Mouse (Mus musculus) heart, adult 9 months (tissue): Measurements from ENCODE around the gene Mmp2.
"Not testable (repeated sequence)": the region's sequence is repeated elsewhere in the genome, so short reads cannot be mapped to it uniquely, and the experiment has no call there.

ENCODE experiments used
- DNase-seq, 2 experiments: peaks; one replicate each; pipeline ENCODE4 v3.0.0; 2022; ENCODE audit warnings: low spot score in 2 of 2

Gene Mmp2

DNA sequence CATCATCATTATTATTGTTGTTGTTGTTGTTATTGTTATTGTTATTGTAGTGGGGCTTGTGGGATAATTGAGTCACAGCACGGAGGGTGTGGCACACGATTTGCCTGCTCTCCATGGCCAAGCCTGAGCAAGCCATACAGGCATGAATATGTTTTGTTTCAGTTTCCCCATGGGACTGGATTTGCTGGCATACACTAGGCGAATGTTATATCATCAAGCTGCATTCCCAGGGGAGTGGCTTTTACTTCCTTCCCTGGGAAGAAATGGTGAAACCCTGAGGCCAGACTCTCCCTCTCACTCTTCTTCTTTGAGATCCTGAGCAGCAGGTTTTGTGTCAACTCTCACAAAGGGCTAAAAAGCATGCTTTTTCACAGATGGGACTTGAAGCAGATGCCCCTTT, 11.5 kb downstream of the Mmp2 start:
- peak in 1 of 2 experiments; percentile 56 for DNase-seq

DNA sequence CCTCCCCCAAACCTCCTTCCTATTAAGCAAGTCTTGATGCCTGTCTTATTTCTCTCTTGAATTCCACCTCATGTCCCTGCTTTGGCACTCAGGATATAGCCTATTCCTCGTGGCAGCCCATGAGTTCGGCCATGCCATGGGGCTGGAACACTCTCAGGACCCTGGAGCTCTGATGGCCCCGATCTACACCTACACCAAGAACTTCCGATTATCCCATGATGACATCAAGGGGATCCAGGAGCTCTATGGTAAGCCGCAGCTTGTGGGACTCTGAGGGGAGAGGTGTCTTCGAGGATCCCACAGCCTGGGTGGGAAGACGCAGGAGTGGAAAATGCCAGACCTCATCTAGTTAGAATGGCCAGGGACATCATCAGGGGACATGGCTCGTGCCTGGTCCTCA, 12.1 kb downstream of the Mmp2 start:
- no peak for DNase-seq

DNA sequence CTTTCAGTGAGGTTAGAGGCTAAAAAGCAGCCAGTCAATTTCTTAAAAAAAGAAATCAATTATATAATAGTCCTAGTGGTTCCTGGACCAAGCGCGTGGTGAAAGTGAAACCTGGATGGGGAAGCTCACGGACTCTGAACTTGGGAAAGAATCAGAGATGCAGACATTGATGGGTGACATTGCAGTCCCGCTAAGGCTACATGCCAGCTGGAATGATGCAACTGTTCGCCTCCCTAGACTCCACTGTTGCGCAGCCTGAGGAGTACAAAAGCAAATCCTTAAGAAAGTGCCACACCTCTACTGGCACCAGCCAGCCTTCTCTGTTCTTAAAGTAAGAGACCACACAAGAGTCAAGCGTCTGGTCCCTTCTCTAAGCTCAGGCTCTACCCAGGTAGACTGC, 12.8 kb downstream of the Mmp2 start:
- DNase-seq: peak; percentile 70 to 72

DNA sequence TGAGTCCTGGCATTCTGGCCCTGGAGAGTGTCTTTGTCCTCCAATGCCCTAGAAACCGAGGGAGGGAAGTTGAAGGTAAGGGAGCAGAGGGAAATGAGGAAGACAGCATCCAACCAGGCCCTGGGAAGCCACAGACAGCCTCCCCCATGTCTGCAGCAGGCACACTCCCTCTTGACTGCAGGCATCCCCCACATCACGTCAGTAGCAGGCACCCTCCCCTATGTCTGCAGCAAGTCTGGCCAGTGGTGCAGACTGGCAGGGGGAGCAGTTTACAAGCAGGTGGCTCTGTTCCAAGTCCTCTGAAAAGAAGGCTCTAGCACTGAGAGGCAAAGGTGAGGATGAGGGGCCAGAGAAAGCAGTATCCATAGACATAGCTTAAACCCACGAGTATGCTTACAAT, 19.6 kb downstream of the Mmp2 start:
- DNase-seq: no peak

DNA sequence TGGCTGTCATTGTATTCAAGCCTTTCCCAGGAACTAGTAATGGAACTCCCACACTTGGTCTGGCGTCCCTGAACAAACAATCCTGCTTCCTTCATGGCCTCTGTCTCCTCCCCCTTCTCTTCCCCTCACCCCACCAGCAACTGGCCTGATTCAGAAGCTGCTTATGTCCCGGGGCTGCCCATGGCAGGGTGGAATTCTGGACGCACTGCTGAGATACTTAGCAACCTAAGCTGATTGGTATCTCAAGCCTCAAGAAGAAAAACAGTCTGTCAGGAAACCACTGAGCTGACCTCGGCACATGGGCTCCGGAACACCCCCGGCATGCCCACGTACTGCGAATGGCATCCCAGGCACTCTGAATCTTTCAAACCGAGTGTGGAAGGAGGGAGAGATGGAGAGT, 20.2 kb downstream of the Mmp2 start:
- DNase-seq: no peak

DNA sequence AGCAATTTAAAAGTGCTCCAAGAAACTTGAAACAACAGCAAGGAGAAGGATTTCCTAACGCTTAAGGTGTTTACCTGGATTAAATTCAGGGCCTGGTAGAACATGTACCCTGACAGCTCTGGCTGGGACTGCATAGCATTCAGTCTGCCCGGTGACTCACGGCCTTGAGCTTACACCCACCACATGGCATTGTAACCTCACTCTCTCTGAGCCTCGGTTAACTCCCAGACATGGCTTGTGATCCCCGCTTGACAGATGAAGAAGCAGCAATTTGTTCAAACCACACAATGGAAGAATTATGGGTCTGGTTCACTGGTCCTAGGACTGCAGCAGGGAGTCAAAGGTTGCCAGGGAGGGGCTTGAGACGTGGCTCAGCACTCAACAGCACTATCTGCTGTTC, 22.2 kb downstream of the Mmp2 start:
- DNase-seq: no peak

DNA sequence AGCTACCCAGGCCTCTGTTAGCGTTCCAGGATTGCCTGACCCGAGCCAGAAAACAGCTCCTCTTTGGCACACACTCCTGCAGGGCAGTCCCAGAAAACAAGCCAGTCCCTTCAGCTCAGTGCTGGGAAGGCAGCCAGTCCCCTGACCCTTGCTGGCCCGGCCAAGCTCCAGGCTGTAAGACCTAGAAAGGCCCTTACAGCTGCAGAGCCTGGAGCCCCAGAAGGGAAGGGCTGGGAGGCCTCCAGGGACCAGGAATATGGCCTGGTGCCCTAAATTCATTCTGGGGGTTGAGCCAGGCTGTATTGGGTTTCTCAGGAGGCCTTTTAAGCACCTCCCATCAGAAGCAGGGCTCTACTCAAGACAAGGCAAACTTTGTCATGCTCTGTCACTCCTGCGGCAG, 23.1 kb downstream of the Mmp2 start:
- DNase-seq: peak; percentile 94 to 96

DNA sequence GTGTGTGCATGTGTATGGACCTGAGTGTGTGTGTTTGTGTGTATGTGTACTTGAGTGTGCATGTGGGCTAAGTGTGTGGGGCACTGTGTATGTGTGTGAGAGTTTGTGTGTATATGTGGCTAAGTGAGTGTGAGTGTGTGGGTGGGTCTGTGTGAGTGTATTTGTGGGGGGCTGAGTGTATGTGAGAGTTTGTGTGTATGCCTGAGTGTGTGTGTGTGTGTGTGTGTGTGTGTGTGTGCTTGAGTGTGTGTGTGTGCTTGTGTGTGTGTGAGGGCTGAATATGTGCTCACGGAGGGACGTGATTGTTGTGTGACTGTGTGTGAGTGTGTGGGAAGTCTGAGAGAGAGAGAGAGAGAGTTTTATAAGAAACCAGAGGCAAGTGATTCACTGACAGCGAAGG, 24.3 kb downstream of the Mmp2 start:
- no peak for DNase-seq

DNA sequence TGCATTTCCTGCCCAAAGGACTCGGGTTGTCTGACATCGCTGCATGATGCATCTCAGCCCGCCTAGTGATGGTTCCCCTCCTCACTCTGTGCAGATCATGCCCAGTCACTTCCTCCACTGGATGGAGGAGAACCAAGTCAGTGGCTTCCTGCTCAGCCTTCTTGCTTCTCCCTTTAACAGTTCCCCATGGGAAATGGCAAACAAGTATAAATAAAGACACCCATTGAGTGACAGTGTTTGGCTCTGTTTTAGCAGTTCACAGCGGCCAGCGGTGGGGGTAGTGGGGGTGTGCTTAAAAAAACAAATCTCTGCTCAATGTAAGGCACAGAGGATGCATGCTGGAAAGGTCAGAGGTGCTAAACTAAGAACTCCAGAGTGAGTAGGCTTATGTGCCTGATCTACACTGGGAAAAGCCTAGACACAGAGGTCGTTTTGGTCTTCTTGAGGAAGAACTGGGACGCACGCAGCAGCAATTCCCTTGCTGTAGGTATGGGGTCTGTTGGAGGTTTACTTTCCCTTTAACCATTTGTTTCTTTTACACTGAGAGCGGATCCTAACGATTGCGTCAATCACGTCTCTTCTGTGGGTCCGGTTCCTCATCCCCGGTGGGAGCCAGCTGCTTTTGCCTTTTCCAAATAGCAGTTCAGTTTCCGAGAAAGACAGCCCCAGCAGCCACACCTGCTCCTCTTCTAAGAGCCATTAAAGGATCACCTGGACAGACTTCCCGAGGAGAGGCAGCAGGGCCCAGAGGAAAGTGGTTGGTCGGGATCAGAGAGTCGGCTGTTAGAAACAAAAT, 26.3 kb downstream of the Mmp2 start:
- DNase-seq: peak in 1 of 2 experiments; percentile 27

DNA sequence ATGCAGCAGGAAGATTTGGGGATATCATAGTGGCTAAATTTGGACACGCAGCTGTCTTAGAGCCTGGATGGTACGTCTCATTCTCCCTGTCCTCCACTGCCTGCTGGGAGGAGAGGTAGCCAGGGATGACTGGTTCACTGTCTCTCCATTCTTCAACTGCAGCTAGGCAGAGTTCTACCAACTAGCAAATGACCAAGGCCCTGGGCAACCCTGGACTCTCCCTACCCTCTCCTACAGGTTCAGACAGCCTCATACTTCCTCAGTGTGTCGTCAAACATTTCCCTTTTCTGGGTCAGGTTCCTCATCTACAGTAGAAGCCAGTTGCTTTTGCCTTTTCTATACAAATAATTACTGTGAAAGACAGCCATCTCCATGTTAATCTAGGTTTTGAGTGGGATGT, 27.6 kb downstream of the Mmp2 start:
- no peak for DNase-seq

DNA sequence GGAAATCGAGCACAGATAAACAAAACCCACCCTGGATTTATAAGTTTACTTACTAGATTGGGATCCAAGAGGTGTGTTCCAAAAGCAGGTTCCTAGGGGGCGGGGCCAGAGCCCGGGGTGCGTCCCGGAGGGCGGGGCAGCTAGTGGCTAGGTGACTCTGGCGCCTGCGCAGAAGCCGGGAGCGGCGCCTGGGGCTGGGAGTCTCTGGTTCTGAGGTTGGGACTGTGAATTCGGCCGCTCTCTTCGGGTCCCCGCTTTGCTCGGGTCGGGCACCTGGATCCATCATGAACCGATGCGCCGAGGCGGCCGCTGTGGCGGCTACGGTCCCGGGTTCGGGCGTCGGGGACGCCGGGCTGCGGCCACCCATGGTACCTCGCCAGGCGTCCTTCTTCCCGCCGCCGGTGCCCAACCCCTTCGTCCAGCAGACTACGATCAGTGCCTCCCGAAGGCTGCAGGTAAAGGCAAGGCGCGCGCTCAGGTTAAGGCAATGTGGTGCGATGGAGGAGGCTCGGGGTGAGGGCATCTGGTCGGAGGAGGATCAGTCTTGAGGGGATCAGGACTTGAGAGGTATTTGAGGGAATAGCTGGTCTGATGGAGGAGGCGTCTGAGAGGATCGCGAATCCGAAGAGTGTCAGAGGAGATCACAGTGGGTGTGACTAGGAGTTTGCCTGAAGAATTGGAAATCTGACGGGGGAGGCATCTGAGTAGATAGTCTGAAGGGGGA, 28.2 kb downstream of the Mmp2 start, which contains the start of gene Lpcat2:
Gene Lpcat2 (plus strand): TSS at position 169 of the 724 bp plus-strand sequence.
- peak; percentile 43 to 44 for DNase-seq

DNA sequence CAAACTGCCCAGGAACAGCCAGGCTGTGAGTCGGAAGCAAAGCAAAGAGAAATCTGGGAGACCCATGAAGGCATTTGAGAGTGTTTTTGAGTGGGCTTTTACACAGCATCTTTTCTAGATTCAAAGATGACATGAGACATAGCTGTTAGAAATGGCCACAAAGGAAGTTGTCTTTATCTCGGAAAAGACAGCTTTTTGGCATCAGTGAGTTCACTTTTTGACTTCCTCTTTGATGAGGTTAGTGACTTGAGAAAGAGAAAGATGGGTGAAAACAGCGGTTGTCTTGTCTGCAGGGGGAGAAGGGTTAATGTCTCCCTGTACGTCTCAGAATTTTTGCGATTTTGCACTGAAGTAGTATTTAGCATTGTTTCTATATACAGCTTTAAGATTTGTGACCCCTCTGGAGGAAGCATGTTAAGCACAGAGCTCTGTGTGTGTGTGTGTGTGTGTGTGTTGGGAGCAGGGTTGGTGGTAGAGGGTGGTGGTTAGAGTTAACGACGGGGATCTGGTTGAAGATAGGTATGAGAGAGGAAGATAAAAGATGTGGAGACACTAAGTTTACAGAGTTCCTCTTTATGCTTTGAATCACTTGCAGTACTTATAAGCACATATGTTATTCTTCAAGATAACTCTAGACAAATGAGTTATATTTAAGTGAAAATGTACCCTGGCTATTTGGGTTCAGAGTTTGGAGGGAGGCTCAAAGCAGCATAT, 29.3 kb downstream of the Mmp2 start:
- DNase-seq: no peak

DNA sequence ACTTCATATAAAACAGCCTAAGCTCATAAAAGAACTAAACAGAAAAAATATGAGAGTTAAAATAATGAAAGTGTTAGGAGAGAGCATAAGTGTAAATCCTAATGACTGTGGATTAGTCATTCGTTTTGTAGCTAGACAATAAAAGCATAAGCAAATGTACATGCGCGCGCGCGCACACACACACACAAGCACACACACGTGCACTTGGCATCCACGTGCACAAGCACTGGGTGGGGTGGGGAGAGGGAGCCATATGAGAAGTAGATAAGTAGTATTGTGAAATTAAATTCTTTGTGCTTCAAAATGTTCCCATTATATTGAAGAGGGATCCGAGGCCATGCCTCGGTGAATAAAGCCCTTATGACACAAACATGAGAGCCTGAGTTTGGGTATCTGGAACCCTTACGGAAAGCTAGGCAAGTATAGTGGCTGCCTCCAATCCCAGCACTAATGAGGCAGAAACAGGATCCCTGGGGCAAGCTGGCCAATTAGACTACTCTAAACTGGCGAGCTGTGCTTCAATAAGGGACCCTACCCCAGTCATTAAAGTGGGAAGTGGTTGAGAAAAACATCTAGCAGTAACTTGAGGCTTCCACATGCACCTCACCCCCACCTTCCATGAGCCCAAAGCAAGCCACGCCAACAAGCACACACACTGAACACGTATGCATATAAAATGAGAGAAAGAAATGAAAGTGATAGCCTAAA, 31.5 kb downstream of the Mmp2 start:
- no peak for DNase-seq

DNA sequence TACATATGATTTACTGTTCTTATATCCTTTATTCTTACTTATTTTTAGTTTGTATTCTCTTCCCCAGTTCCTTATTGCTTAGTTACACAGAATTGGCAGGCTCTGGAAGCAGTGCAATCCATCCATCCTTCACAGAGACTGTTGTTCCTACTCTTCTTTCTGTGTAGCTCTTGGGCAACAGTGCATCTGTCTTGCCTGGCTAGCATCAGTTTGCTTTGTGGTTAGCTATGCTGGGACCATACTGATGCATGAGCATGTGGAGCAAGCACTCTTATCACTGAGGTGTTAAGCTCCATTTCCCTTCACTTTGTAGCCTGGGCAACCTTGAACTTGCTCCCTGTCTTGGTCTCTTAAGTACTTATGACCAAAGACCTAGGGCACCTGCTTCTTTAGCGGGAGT, 34.9 kb downstream of the Mmp2 start:
- DNase-seq: no peak

DNA sequence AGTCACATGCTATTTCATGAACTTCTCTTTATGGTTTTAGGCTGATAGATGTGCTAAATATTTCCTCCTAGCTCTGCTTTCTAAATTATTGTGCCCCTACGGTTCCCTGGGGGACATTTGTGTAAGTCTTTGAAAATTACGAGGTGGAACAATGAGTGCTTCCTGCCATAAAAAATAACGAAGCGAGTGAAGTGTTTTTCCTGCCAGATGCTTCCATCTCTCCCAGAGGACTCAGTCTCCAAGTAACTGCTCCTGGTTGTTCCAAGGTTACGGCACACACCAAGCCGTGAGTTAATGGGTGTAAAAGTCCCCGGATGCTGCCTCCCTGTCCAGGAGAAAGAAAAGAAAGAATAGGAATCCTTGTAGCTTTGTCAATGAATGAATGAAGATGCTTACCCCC, 43.2 kb downstream of the Mmp2 start:
- DNase-seq: peak in 1 of 2 experiments; percentile 44

DNA sequence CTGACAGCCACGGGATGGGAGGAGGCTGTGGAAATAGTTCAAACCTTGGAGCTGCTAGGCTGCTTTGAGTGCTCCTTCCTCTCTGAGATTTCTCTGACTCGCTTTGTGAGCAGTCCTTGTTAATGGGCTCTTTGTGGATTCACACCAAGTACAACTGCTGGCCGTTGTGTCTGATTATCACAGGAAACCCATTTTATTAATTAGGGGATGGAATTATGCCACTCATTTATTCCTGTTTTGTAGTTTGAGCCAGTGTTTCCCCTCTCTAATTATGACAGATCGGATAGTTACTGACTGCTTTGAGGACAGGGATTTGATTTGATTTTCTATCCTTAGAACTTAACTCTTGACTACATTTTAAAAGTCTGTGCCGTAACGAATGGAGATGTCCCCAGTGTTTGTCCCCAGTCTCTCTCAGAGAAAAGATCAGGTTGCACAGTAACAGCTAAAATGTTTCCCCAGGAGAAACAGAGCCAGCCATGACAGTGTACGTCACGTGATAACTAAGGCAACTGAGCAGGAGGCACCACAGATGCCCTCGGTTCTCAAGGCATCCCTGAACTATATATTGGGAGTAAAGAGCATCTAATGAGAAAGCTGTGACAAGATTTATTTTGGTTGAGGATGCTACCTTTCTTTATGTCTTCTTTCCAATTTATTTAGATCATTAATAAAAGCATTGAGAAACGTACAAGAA, 45.1 kb downstream of the Mmp2 start:
- no peak for DNase-seq

DNA sequence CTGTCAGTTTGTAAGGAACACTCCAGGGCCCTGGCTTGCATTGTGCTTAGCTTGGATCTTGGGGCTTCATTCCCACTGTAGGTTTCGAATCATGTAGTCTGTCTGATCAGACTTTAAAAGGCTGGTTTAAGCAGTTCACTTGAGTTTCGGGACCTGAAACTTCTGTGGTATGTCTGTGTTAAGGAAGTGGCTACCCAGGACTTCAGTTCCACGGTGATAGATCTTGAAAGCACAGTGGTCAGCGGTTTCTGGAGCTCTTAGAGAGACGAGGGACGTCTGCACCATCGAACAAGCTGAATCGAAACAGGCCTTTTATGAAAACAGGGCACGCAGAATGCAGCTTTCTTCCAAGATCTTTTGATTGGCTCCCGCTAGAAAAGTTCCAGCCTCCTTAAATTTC, 48.7 kb downstream of the Mmp2 start:
- DNase-seq: peak in 1 of 2 experiments; percentile 55

DNA sequence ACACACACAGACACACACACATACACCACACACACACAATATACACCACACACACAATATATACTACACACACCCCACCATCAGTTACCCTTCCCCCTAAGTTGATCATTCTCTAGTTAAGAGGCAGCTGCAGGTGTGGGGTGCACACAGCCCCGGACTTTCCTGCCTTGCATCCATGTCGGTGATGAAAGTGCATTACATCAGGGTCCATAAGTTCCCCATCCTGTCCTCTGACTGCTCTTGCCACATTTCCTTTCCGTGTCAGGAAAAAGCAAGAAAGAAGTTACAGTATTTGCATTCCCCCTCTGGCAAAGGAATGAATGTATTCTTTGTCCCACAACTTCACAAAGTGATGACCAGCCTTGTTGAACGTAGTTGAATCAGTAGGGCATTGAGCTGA, 54.2 kb downstream of the Mmp2 start:
- no peak for DNase-seq

DNA sequence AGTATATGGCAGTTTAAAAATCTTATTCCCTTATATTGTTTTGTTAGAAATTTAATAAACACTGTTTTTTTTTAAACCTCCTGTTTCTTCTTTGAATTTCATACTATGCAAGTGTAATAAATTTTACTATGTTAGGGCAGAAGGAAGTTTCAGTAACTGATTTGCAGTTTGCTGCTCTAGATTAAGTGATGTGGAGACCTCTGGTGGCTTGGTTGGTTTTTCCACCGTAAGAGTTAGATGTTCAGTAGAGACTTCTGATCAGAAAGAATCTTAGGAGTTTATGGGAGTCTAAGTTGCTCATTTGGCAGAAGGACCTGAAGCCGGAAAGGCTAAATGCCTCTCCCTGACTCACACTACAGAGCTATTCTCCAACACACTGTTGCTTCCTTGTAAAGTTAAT, 56.7 kb downstream of the Mmp2 start:
- peak in 1 of 2 experiments; percentile 22 for DNase-seq

DNA sequence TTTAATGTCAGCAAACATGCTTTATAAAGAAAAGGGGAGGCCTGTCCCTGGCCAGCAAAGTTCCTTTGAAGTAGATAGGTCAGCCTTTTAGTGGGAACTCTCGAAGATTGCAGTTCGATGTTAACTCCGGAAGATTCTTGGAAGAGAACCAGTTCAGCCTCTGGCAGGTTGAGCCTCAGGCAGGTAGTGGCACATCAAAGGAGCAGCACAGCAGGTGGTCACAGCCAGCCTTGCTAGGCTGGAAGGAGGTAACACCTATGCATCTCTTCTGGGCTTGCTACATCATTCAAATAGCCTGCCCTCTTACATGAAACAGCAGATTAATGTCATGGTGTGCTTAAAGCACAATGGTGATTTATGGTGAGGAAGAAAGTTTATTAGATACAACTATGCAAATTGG, 65.1 kb downstream of the Mmp2 start:
- DNase-seq: not testable (repeated sequence)

DNA sequence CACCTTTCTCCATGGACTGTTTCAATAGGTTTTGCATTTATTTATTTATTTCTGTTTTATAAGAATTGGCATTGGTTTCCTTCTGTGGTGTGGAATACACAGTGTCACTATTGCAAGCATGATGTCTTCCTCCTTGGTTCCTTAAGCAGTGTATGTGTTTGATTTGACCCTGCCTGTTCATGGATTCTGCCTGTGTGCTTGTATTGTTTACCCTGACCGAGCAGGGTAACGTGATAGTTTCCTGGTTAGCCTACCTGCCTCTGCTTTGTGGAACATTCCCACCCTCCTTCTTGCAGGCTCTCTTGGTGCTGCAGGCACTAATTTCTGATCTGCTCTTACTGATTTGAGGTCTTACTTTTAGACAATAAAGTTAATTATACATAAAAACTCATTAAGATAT, 66.8 kb downstream of the Mmp2 start:
- DNase-seq: no peak
